Mouse (Mus musculus): ENCODE measurements around the gene Lsm14b. TPM values are rescaled to one million over a fixed set of nuclear protein-coding genes. Genes with fewer than 3 reads are reported as not detected.
A peak's percentile ranks its signal among the peaks of the same experiment; 100 is the strongest.

Gene Lsm14b
- polyA plus RNA-seq, 1 experiment from 2014 or later, result 11.1 TPM

- Histone ChIP-seq H3K9me3 (replicated peaks; ENCODE audit: control insufficient read depth, low read length) (no peaks in the 10 kb centered on the region), H3K9ac (replicated peaks; ENCODE audit: low read length) (no peak overlapping the region), H3K27me3 (ENCODE audit: control insufficient read depth, insufficient read depth, low read length) (no peaks in the 10 kb centered on the region; the same call in 1 of the 2 replicates), H3K4me2 (ENCODE audit: low read depth, low read length) (no peak overlapping the region), H3K4me3 (ENCODE audit: low read depth, low read length) (no peak overlapping the region), H3K4me1 (ENCODE audit: control insufficient read depth, insufficient read depth, low read length) (no peaks in the 10 kb centered on the region), H3K36me3 (replicated peaks; ENCODE audit: control insufficient read depth, insufficient read depth, low read depth, low read length) (no peaks in the 10 kb centered on the region), H3K27ac (replicated peaks; ENCODE audit: low read depth, low read length) (no peak overlapping the region)
- 75% methylated on average over 7 of the region's 7 CpGs for WGBS
- DNase-seq (ENCODE audit: low spot score), result no peak
- ATAC-seq (replicated peaks; ENCODE audit: insufficient number of reproducible peaks, low FRiP score, low TSS enrichment, low read depth), result no peak
These were observed 4.6 kb upstream of the Lsm14b start for GRCm38 (mm10) chr2:180020091-180020661.

GRCm38 (mm10) chr2:180020919-180021318 is 3.9 kb upstream of the Lsm14b start:
- no peak overlapping the region for H3K9ac ChIP-seq (replicated peaks; ENCODE audit: low read length)
- ATAC-seq (replicated peaks; ENCODE audit: insufficient number of reproducible peaks, low FRiP score, low TSS enrichment, low read depth) (no peak), DNase-seq (ENCODE audit: low spot score) (no peak)
- H3K9me3 ChIP-seq (replicated peaks; ENCODE audit: control insufficient read depth, low read length), result no peaks in the 10 kb centered on the region
- no peak overlapping the region for H3K4me2 ChIP-seq (ENCODE audit: low read depth, low read length)
- no peak overlapping the region for H3K4me3 ChIP-seq (ENCODE audit: low read depth, low read length)
- no peaks in the 10 kb centered on the region for H3K36me3 ChIP-seq (replicated peaks; ENCODE audit: control insufficient read depth, insufficient read depth, low read depth, low read length)
- H3K27me3 ChIP-seq (ENCODE audit: control insufficient read depth, insufficient read depth, low read length), result no peaks in the 10 kb centered on the region; the same call in 1 of the 2 replicates
- no peak overlapping the region for H3K27ac ChIP-seq (replicated peaks; ENCODE audit: low read depth, low read length)
- no peaks in the 10 kb centered on the region for H3K4me1 ChIP-seq (ENCODE audit: control insufficient read depth, insufficient read depth, low read length)
- 84% methylated on average over 8 of the region's 8 CpGs for WGBS

- no peak overlapping the region for H3K4me3 ChIP-seq (ENCODE audit: low read depth, low read length)
- DNase-seq (ENCODE audit: low spot score), result no peak
- no peaks in the 10 kb centered on the region; the same call in 1 of the 2 replicates for H3K4me1 ChIP-seq (ENCODE audit: control insufficient read depth, insufficient read depth, low read length)
- no peaks in the 10 kb centered on the region for H3K9me3 ChIP-seq (replicated peaks; ENCODE audit: control insufficient read depth, low read length)
- H3K27ac ChIP-seq (replicated peaks; ENCODE audit: low read depth, low read length), result no peak overlapping the region
- H3K36me3 ChIP-seq (replicated peaks; ENCODE audit: control insufficient read depth, insufficient read depth, low read depth, low read length), result peaks cover 1% of the 10 kb centered on the region; the same call in 1 of the 2 replicates
- WGBS, result 58% methylated on average over 6 of the region's 6 CpGs
- no peak for ATAC-seq (replicated peaks; ENCODE audit: insufficient number of reproducible peaks, low FRiP score, low TSS enrichment, low read depth)
- no peak overlapping the region for H3K9ac ChIP-seq (replicated peaks; ENCODE audit: low read length)
- no peak overlapping the region for H3K4me2 ChIP-seq (ENCODE audit: low read depth, low read length)
- no peaks in the 10 kb centered on the region; the same call in 1 of the 2 replicates for H3K27me3 ChIP-seq (ENCODE audit: control insufficient read depth, insufficient read depth, low read length)
These were observed 2.0 kb upstream of the Lsm14b start for GRCm38 (mm10) chr2:180022751-180023150.

- H3K4me3 ChIP-seq (ENCODE audit: low read depth, low read length), result peak overlapping the region; percentile 88
- no peaks in the 10 kb centered on the region for H3K9me3 ChIP-seq (replicated peaks; ENCODE audit: control insufficient read depth, low read length)
- peak overlapping the region; percentile 90 for H3K4me2 ChIP-seq (ENCODE audit: low read depth, low read length)
- peak overlapping the region; percentile 89 for H3K27ac ChIP-seq (replicated peaks; ENCODE audit: low read depth, low read length)
- H3K36me3 ChIP-seq (replicated peaks; ENCODE audit: control insufficient read depth, insufficient read depth, low read depth, low read length), result peaks cover 6% of the 10 kb centered on the region
- H3K4me1 ChIP-seq (ENCODE audit: control insufficient read depth, insufficient read depth, low read length), result no peaks in the 10 kb centered on the region; the same call in 1 of the 2 replicates
- peak; percentile 55 for DNase-seq (ENCODE audit: low spot score)
- WGBS, result under 1% methylated on average over 84 of the region's 84 CpGs
- H3K9ac ChIP-seq (replicated peaks; ENCODE audit: low read length), result peak overlapping the region; percentile 96
- H3K27me3 ChIP-seq (ENCODE audit: control insufficient read depth, insufficient read depth, low read length), result no peaks in the 10 kb centered on the region; the same call in 1 of the 2 replicates
- peak; percentile 64 for ATAC-seq (replicated peaks; ENCODE audit: insufficient number of reproducible peaks, low FRiP score, low TSS enrichment, low read depth)
These were observed 511 bp downstream of the Lsm14b start for GRCm38 (mm10) chr2:180025135-180025860.

GRCm38 (mm10) chr2:180025861-180026200 is 1.0 kb downstream of the Lsm14b start:
- no peak for DNase-seq (ENCODE audit: low spot score)
- Histone ChIP-seq H3K9me3 (replicated peaks; ENCODE audit: control insufficient read depth, low read length) (no peaks in the 10 kb centered on the region), H3K4me2 (ENCODE audit: low read depth, low read length) (peak overlapping the region; percentile 90), H3K4me1 (ENCODE audit: control insufficient read depth, insufficient read depth, low read length) (no peaks in the 10 kb centered on the region; the same call in 1 of the 2 replicates), H3K9ac (replicated peaks; ENCODE audit: low read length) (peak overlapping the region; percentile 96), H3K27me3 (ENCODE audit: control insufficient read depth, insufficient read depth, low read length) (no peaks in the 10 kb centered on the region; the same call in 1 of the 2 replicates), H3K27ac (replicated peaks; ENCODE audit: low read depth, low read length) (peak overlapping the region; percentile 89; the same call in 1 of the 2 replicates), H3K4me3 (ENCODE audit: low read depth, low read length) (peak overlapping the region; percentile 88), H3K36me3 (replicated peaks; ENCODE audit: control insufficient read depth, insufficient read depth, low read depth, low read length) (peaks cover 6% of the 10 kb centered on the region)
- ATAC-seq (replicated peaks; ENCODE audit: insufficient number of reproducible peaks, low FRiP score, low TSS enrichment, low read depth), result no peak
- 5% methylated on average over 6 of the region's 6 CpGs for WGBS

GRCm38 (mm10) chr2:180027768-180028167 is 3.0 kb downstream of the Lsm14b start:
- Histone ChIP-seq H3K9ac (replicated peaks; ENCODE audit: low read length) (no peak overlapping the region), H3K27ac (replicated peaks; ENCODE audit: low read depth, low read length) (no peak overlapping the region), H3K4me1 (ENCODE audit: control insufficient read depth, insufficient read depth, low read length) (no peaks in the 10 kb centered on the region; the same call in 1 of the 2 replicates), H3K9me3 (replicated peaks; ENCODE audit: control insufficient read depth, low read length) (no peaks in the 10 kb centered on the region), H3K36me3 (replicated peaks; ENCODE audit: control insufficient read depth, insufficient read depth, low read depth, low read length) (peaks cover 14% of the 10 kb centered on the region), H3K4me2 (ENCODE audit: low read depth, low read length) (peak overlapping the region; percentile 90; the same call in 1 of the 2 replicates), H3K27me3 (ENCODE audit: control insufficient read depth, insufficient read depth, low read length) (no peaks in the 10 kb centered on the region; the same call in 1 of the 2 replicates), H3K4me3 (ENCODE audit: low read depth, low read length) (no peak overlapping the region)
- ATAC-seq (replicated peaks; ENCODE audit: insufficient number of reproducible peaks, low FRiP score, low TSS enrichment, low read depth), result no peak
- 83% methylated on average over 9 of the region's 9 CpGs for WGBS
- DNase-seq (ENCODE audit: low spot score), result no peak

- WGBS, result 91% methylated on average over 6 of the region's 6 CpGs
- no peak overlapping the region for H3K4me2 ChIP-seq (ENCODE audit: low read depth, low read length)
- H3K4me1 ChIP-seq (ENCODE audit: control insufficient read depth, insufficient read depth, low read length), result no peaks in the 10 kb centered on the region; the same call in 1 of the 2 replicates
- ATAC-seq (replicated peaks; ENCODE audit: insufficient number of reproducible peaks, low FRiP score, low TSS enrichment, low read depth), result no peak
- no peaks in the 10 kb centered on the region for H3K9me3 ChIP-seq (replicated peaks; ENCODE audit: control insufficient read depth, low read length)
- H3K27me3 ChIP-seq (ENCODE audit: control insufficient read depth, insufficient read depth, low read length), result no peaks in the 10 kb centered on the region
- no peak overlapping the region for H3K9ac ChIP-seq (replicated peaks; ENCODE audit: low read length)
- no peak for DNase-seq (ENCODE audit: low spot score)
- peaks cover 24% of the 10 kb centered on the region for H3K36me3 ChIP-seq (replicated peaks; ENCODE audit: control insufficient read depth, insufficient read depth, low read depth, low read length)
- H3K4me3 ChIP-seq (ENCODE audit: low read depth, low read length), result no peak overlapping the region
- no peak overlapping the region for H3K27ac ChIP-seq (replicated peaks; ENCODE audit: low read depth, low read length)
These were observed 6.5 kb downstream of the Lsm14b start for GRCm38 (mm10) chr2:180031270-180031669.

- WGBS, result 88% methylated on average over 3 of the region's 3 CpGs
- ATAC-seq (replicated peaks; ENCODE audit: insufficient number of reproducible peaks, low FRiP score, low TSS enrichment, low read depth), result no peak
- Histone ChIP-seq H3K4me1 (ENCODE audit: control insufficient read depth, insufficient read depth, low read length) (no peaks in the 10 kb centered on the region), H3K4me3 (ENCODE audit: low read depth, low read length) (no peak overlapping the region), H3K4me2 (ENCODE audit: low read depth, low read length) (no peak overlapping the region), H3K27me3 (ENCODE audit: control insufficient read depth, insufficient read depth, low read length) (no peaks in the 10 kb centered on the region), H3K9me3 (replicated peaks; ENCODE audit: control insufficient read depth, low read length) (no peaks in the 10 kb centered on the region), H3K9ac (replicated peaks; ENCODE audit: low read length) (no peak overlapping the region), H3K36me3 (replicated peaks; ENCODE audit: control insufficient read depth, insufficient read depth, low read depth, low read length) (peaks cover 37% of the 10 kb centered on the region), H3K27ac (replicated peaks; ENCODE audit: low read depth, low read length) (no peak overlapping the region)
- no peak for DNase-seq (ENCODE audit: low spot score)
These were observed 8.1 kb downstream of the Lsm14b start for GRCm38 (mm10) chr2:180032925-180033324.
